Mouse (Mus musculus): Measurements from ENCODE around the gene Kpna6. TPM values are rescaled to one million over a fixed set of nuclear protein-coding genes. Genes with fewer than 3 reads are reported as not detected.

The Kpna6 gene
- total RNA-seq, 2 experiments from 2014 or later: 17.4 to 20.7 TPM

DNA sequence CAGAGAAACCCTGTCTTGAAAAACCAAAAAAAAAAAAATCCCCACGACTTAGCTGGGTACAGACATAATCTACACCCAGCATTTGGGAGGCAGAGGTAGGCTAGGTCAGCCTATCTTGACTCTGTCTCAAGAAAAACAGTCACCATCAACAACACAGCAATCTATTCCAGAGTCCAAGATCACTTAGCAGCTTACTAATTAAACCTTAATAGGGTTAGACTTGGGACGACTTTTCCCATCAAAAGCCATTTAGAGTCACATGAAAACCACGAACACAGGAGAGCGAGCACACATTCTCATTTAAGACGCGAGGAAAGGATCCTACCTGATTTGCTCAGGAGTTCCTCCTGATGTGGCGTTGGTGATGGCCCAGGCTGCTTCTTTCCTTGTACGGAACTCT, 22.2 kb downstream of the Kpna6 start:
- ATAC-seq (ENCODE audit: poor library complexity, severe bottlenecking): no peak

DNA sequence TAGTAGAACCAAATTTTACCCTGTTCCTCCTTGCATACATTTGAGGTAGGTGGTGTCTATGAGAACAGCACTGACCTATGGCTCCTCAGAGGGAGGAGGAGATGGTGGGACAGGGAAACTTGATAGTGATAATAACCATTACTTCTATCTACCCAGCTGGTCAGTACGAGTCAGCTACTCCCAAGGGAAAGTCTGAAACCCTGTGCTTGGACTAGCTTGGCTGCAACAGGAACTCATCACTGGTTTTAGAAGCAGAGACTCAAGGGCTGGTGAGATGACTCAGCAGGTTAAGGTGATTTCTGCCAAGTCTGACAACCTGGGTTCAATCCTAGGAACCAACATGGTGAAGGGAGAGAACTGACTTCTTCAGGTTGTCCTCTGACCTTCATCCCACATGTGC, 23.9 kb downstream of the Kpna6 start:
- ATAC-seq (ENCODE audit: poor library complexity, severe bottlenecking): no peak

- ATAC-seq (ENCODE audit: poor library complexity, severe bottlenecking): no peak
Observed at GRCm38 (mm10) chr4:129645204-129645603, 27.4 kb downstream of the Kpna6 start.

DNA sequence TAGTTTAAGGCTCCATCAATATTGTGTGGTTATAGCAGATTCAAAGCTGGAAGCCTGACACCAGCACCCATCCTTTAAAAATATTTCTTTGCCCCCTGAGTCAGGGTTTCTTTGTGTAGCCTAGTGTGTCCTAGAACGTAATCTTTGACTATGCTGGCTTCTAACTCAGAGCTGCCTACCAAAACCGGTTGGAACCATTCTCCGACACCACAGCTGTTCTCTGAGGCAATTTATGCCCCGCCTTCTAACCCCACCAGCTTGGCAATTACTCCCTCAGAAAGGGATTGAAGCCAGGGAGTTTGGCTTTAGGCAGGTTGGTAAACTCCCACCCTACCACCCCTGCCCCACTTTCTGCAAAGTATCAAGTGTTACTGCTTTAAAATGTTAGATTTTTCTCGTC, 30.8 kb downstream of the Kpna6 start:
- ATAC-seq (ENCODE audit: poor library complexity, severe bottlenecking): no peak

- ATAC-seq (ENCODE audit: poor library complexity, severe bottlenecking): peak; percentile 94
Observed at GRCm38 (mm10) chr4:129640638-129641467, 31.7 kb downstream of the Kpna6 start, which contains the start of gene Txlna. Txlna (minus strand) TSS chr4:129641065.

GRCm38 (mm10) chr4:129640101-129640637, 32.4 kb downstream of the Kpna6 start:
- ATAC-seq (ENCODE audit: poor library complexity, severe bottlenecking): no peak

GRCm38 (mm10) chr4:129639221-129639620, 33.3 kb downstream of the Kpna6 start:
- ATAC-seq (ENCODE audit: poor library complexity, severe bottlenecking): no peak

GRCm38 (mm10) chr4:129633852-129634251, 38.7 kb downstream of the Kpna6 start:
- no peak for ATAC-seq (ENCODE audit: poor library complexity, severe bottlenecking)

- ATAC-seq (ENCODE audit: poor library complexity, severe bottlenecking): no peak
Observed at GRCm38 (mm10) chr4:129631867-129632266, 40.7 kb downstream of the Kpna6 start.

- no peak for ATAC-seq (ENCODE audit: poor library complexity, severe bottlenecking)
Observed at GRCm38 (mm10) chr4:129630944-129631343, 41.6 kb downstream of the Kpna6 start.

GRCm38 (mm10) chr4:129626035-129626434, 46.5 kb downstream of the Kpna6 start:
- no peak for ATAC-seq (ENCODE audit: poor library complexity, severe bottlenecking)

- ATAC-seq (ENCODE audit: poor library complexity, severe bottlenecking): no peak
Observed at GRCm38 (mm10) chr4:129625496-129625895, 47.1 kb downstream of the Kpna6 start.

GRCm38 (mm10) chr4:129625029-129625370, 47.6 kb downstream of the Kpna6 start:
- ATAC-seq (ENCODE audit: poor library complexity, severe bottlenecking): peak; percentile 64

DNA sequence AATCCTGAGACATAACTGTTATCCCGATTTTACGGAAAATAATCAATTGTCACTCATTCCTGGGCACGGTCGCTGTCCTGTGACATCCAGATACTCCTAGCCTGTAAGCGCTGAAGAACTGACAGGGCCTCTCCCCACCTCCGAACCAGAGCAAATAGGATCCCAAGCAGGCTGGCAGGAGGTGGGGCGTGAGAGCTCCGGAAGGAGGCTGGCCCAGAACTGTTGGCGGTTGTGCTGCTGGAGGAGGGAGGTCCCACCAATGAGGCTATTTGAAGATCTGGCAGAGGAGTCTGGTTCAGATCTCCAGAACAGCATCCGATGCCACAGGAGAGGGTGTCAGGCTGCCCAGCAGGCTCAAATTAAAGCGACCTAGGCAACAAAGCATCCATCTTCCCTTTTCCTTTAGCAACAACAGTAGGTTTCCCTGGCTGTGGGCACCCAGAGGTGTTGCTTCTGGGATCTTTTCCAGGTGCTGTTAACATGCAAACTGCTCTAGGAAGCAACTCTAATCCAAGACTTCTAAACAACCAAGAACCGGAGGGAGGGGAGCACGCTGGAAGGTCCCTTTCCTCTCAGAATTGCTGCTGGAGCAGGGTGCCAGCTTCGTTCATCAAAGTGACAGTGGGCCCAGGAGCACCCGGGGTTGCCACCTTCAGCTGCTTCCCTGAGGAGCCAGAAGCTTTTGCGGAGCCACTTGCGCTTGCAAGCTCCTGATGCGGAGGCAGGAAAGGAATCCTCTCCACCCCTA, 48.1 kb downstream of the Kpna6 start:
- ATAC-seq (ENCODE audit: poor library complexity, severe bottlenecking): peak; percentile 91

- ATAC-seq (ENCODE audit: poor library complexity, severe bottlenecking): peak; percentile 1; the same call in 1 of the 2 replicates
Observed at GRCm38 (mm10) chr4:129623681-129624091, 48.9 kb downstream of the Kpna6 start, which contains the start of gene Ccdc28b. Ccdc28b (minus strand) TSS chr4:129623947.

GRCm38 (mm10) chr4:129622803-129623535, 49.6 kb downstream of the Kpna6 start:
- ATAC-seq (ENCODE audit: poor library complexity, severe bottlenecking): no peak

- no peak for ATAC-seq (ENCODE audit: poor library complexity, severe bottlenecking)
Observed at GRCm38 (mm10) chr4:129622120-129622802, 50.3 kb downstream of the Kpna6 start.

GRCm38 (mm10) chr4:129621283-129621841, 51.2 kb downstream of the Kpna6 start:
- ATAC-seq (ENCODE audit: poor library complexity, severe bottlenecking): no peak

DNA sequence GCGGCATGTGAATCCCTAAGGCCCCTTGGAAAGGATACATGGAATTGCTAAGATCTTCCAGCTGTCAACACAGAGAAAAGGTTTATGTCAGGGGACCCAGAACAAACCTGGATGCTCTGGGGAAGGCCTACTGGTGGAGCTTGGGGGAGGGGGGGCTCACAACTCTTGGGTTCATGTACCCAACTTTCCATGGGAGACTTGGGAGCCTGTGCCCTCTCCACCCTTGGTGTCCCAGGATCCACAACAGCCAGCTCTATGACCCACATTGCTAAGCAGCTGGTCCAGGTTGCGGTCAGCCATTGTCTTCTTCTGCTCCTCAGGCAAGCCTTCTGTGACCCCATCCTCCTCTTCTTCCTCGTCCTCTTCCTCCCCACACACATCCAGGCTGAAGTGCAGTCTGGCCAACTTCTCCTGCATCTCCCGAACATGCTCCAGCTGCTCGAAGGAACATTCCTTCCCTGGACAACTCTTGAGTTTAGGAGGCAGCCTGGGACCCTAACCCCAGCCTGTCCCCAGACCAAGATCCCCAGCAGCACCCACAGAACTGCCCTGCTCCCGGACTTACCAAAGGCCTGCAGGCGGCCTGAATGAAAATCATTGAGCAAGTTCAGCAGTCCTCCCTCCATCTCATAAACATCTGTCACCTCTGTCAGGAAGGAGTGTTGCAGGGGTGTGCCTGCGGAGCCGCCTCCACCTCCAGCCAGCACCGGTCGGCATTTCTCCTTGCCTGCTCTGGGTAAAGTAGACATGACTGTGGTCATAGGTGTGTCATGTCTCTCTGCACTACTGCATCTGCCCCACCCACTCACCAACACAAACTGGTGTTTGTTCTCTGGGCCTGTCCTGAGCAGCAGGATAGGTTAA, 51.9 kb downstream of the Kpna6 start:
- no peak for ATAC-seq (ENCODE audit: poor library complexity, severe bottlenecking)
